Mouse (Mus musculus): ENCODE results near the gene Ttc21a.

DNA sequence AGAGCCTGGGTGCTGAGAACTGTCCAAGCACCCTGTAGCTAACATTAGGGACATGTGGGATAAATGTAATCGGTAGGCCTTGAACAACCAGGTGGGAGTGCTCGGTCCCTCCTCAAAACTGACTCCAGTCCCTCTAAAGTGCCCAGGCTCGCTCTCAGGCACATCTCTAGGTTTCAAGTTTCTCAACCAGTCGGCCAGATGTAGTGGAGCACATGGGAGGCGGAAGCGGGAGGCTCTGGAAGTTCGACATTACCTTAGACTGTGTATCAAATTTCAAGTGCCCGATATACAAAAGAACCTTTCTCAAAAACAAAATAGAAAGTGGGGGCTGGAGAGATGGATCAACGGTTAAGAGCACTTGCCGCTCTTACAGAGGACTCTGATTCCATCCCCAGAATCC, 2.2 kb downstream of the Ttc21a start:
- no peak for TF ChIP-seq CTCF (IDR thresholded peaks at IDR 0.05; ENCODE audit: extremely low read depth, insufficient read depth, insufficient read length, insufficient replicate concordance)
- TF ChIP-seq POLR2A (IDR thresholded peaks at IDR 0.05; ENCODE audit: low read depth, low read length), result no peak

Data from spleen, adult 2 months (tissue).